15 mouse cellular contexts compared by ENCODE assay signal in genomic region chr4:152512221-152512925, GRCm38 (mm10). TPM values are rescaled to one million over a fixed set of nuclear protein-coding genes. Genes with fewer than 3 reads are reported as not detected.
DNase-seq lines count a peak whose midpoint lies in the region; ATAC-seq and TF ChIP-seq lines count a peak whose summit lies in the region.
"Had no signal": no experiment of that assay in that cellular context is flagged by ENCODE, and none has a peak within 500 bp of the region (broad histone marks: within the 10 kb centered on the region; RNA-seq: fewer than 3 reads in every experiment).

No protein-coding gene starts in this region.

- H3K9me3 ChIP-seq in kidney, embryonic 15.5 days (replicated peaks) = 0 out of 2 replicates have a peak, but pooled peaks cover 4% of the 10 kb centered on the region
- no peaks in the 10 kb centered on the region for H3K9me3 ChIP-seq in forebrain, embryonic 16.5 days (ENCODE audit: control insufficient read depth, low read length)
- no peaks in the 10 kb centered on the region for H3K9me3 ChIP-seq in limb, embryonic 14.5 days (ENCODE audit: control insufficient read depth, low read length)
- H3K9me3 ChIP-seq in neural tube, embryonic 15.5 days (replicated peaks) = no peaks in the 10 kb centered on the region
- H3K9me3 ChIP-seq: heart, embryonic 15.5 days had no signal

- 49% methylated on average over 18 of the region's 18 CpGs for WGBS in kidney, embryonic 15.5 days
- 17% methylated on average over 18 of the region's 18 CpGs for WGBS in forebrain, embryonic 16.5 days
- WGBS in limb, embryonic 14.5 days = 32% methylated on average over 18 of the region's 18 CpGs
- 28% methylated on average over 18 of the region's 18 CpGs for WGBS in neural tube, embryonic 15.5 days

- H3K27me3 ChIP-seq in kidney, embryonic 15.5 days = no peaks in the 10 kb centered on the region
- no peaks in the 10 kb centered on the region for H3K27me3 ChIP-seq in forebrain, embryonic 16.5 days (replicated peaks; ENCODE audit: control insufficient read depth, insufficient read depth, low read length)
- no peaks in the 10 kb centered on the region for H3K27me3 ChIP-seq in limb, embryonic 14.5 days (ENCODE audit: control insufficient read depth, insufficient read depth, low read length)
- H3K27me3 ChIP-seq in neural tube, embryonic 15.5 days (replicated peaks) = no peaks in the 10 kb centered on the region
- H3K27me3 ChIP-seq: heart, embryonic 15.5 days; megakaryocyte, embryonic 14.5 days had no signal

- DNase-seq in kidney, adult 8-10 months = no peak
- no peak for DNase-seq in limb, embryonic 14.5 days (ENCODE audit: low spot score)
- DNase-seq in right cerebral cortex, postnatal 10 days (ENCODE audit: low spot score in 2 of 2) = no peak
- no peak for DNase-seq in cerebellum, adult 8-10 months
- DNase-seq in heart, postnatal 4 days = no peak
- DNase-seq: adrenal gland, postnatal 14 days; cerebellum, postnatal 14 days; kidney, postnatal 36 days; left cerebral cortex, postnatal 4 days had no signal

- H3K9ac ChIP-seq in kidney, embryonic 15.5 days = no peak overlapping the region
- no peak overlapping the region for H3K9ac ChIP-seq in forebrain, embryonic 16.5 days (replicated peaks; ENCODE audit: low read depth, low read length)
- H3K9ac ChIP-seq in limb, embryonic 14.5 days (ENCODE audit: low read depth, low read length, severe bottlenecking) = no peak overlapping the region
- no peak overlapping the region for H3K9ac ChIP-seq in neural tube, embryonic 15.5 days (replicated peaks)
- H3K9ac ChIP-seq: heart, embryonic 15.5 days had no signal

- H3K4me2 ChIP-seq in kidney, embryonic 15.5 days = 0 out of 2 replicates have a peak overlapping the region, but pooled peaks have one; percentile 4
- H3K4me2 ChIP-seq in forebrain, embryonic 16.5 days (ENCODE audit: low read length) = no peak overlapping the region
- no peak overlapping the region for H3K4me2 ChIP-seq in limb, embryonic 14.5 days (replicated peaks; ENCODE audit: low read depth, low read length, severe bottlenecking)
- H3K4me2 ChIP-seq in neural tube, embryonic 15.5 days = no peak overlapping the region; the same call in 1 of the 2 replicates
- H3K4me2 ChIP-seq: heart, embryonic 15.5 days had no signal

- peaks cover 15% of the 10 kb centered on the region for H3K36me3 ChIP-seq in kidney, embryonic 15.5 days
- no peaks in the 10 kb centered on the region for H3K36me3 ChIP-seq in forebrain, embryonic 16.5 days (ENCODE audit: control insufficient read depth, insufficient read depth)
- H3K36me3 ChIP-seq in limb, embryonic 14.5 days (ENCODE audit: control insufficient read depth, insufficient read depth, low read length) = no peaks in the 10 kb centered on the region
- 0 out of 2 replicates have a peak, but pooled peaks cover 5% of the 10 kb centered on the region for H3K36me3 ChIP-seq in neural tube, embryonic 15.5 days
- H3K36me3 ChIP-seq: heart, embryonic 15.5 days had no signal

- ATAC-seq in kidney, embryonic 15.5 days (replicated peaks; ENCODE audit: low FRiP score) = peak; percentile 31
- ATAC-seq in forebrain, embryonic 16.5 days = peak; percentile 90
- ATAC-seq in limb, embryonic 14.5 days (ENCODE audit: low FRiP score, low read depth) = peak; percentile 31
- ATAC-seq in neural tube, embryonic 15.5 days (ENCODE audit: low FRiP score) = peak; percentile 55

- no peak overlapping the region for H3K27ac ChIP-seq in kidney, embryonic 15.5 days
- no peak overlapping the region for H3K27ac ChIP-seq in forebrain, embryonic 16.5 days (ENCODE audit: low read length)
- no peak overlapping the region for H3K27ac ChIP-seq in limb, embryonic 14.5 days (replicated peaks; ENCODE audit: low read depth, low read length)
- H3K27ac ChIP-seq in neural tube, embryonic 15.5 days (replicated peaks) = peak overlapping the region; percentile 5; the same call in 1 of the 2 replicates
- H3K27ac ChIP-seq: heart, embryonic 15.5 days had no signal

- no peak overlapping the region for H3K4me3 ChIP-seq in kidney, embryonic 15.5 days (replicated peaks)
- H3K4me3 ChIP-seq in forebrain, embryonic 16.5 days (replicated peaks; ENCODE audit: low read length) = no peak overlapping the region
- no peak overlapping the region for H3K4me3 ChIP-seq in limb, embryonic 14.5 days (replicated peaks; ENCODE audit: low read length)
- H3K4me3 ChIP-seq in neural tube, embryonic 15.5 days (replicated peaks) = no peak overlapping the region
- H3K4me3 ChIP-seq: heart, embryonic 15.5 days had no signal

- no peak for TF ChIP-seq POLR2A in limb, embryonic 14.5 days (IDR thresholded peaks at IDR 0.05; ENCODE audit: borderline replicate concordance, extremely low read depth, insufficient read depth, insufficient read length)

- peaks cover 19% of the 10 kb centered on the region for H3K4me1 ChIP-seq in kidney, embryonic 15.5 days
- H3K4me1 ChIP-seq in forebrain, embryonic 16.5 days (replicated peaks; ENCODE audit: control insufficient read depth, insufficient read depth, low read length) = peaks cover 7% of the 10 kb centered on the region
- peaks cover 5% of the 10 kb centered on the region; the same call in 1 of the 2 replicates for H3K4me1 ChIP-seq in limb, embryonic 14.5 days (ENCODE audit: control insufficient read depth, insufficient read depth, low read length)
- H3K4me1 ChIP-seq in neural tube, embryonic 15.5 days = peaks cover 13% of the 10 kb centered on the region
- H3K4me1 ChIP-seq: heart, embryonic 15.5 days; megakaryocyte, embryonic 14.5 days had no signal

RNA-seq across cellular contexts. Expression of gene Kcnab2, which starts 34.7 kb away (rescaled TPM):
- 5.9 and 6.3 TPM in 2 replicates for polyA plus RNA-seq in kidney, embryonic 15.5 days (2015; fragmentation: Nextera tagmentation; extraction: Ambion mirVana)
- polyA plus RNA-seq in forebrain, embryonic 16.5 days (2015; fragmentation: Nextera tagmentation; extraction: Ambion mirVana) = 15.1 and 19.2 TPM in 2 replicates
- polyA plus RNA-seq in limb, embryonic 14.5 days (2012; rRNA removed) = 4.6 and 5.8 TPM in 2 replicates
- 7.1 and 7.2 TPM in 2 replicates for polyA plus RNA-seq in limb, embryonic 14.5 days (2014; fragmentation: Nextera tagmentation; extraction: Ambion mirVana)
- polyA plus RNA-seq in neural tube, embryonic 15.5 days (2015; fragmentation: Nextera tagmentation; extraction: Ambion mirVana) = 37.1 and 50.5 TPM in 2 replicates
- 1 to 10 TPM; 2.3 to 2.4 TPM for total RNA-seq in heart, postnatal 4 days (2021)

RNA-seq across cellular contexts. Expression of gene Nphp4, which starts 35.9 kb away (rescaled TPM):
- polyA plus RNA-seq in kidney, embryonic 15.5 days (2015; fragmentation: Nextera tagmentation; extraction: Ambion mirVana) = 4.1 and 4.9 TPM in 2 replicates
- polyA plus RNA-seq in forebrain, embryonic 16.5 days (2015; fragmentation: Nextera tagmentation; extraction: Ambion mirVana) = 5.5 and 5.7 TPM in 2 replicates
- 4.6 and 6.9 TPM in 2 replicates for polyA plus RNA-seq in limb, embryonic 14.5 days (2012; rRNA removed)
- polyA plus RNA-seq in limb, embryonic 14.5 days (2014; fragmentation: Nextera tagmentation; extraction: Ambion mirVana) = 2.2 and 3.1 TPM in 2 replicates
- 4.9 and 5.4 TPM in 2 replicates for polyA plus RNA-seq in neural tube, embryonic 15.5 days (2015; fragmentation: Nextera tagmentation; extraction: Ambion mirVana)
- 1 to 10 TPM; 1.5 to 2.6 TPM for total RNA-seq in heart, postnatal 4 days (2021)
- total RNA-seq: MEL had no signal

Comparison
In these comparisons a context has a peak if more than half of its experiments do, and no peak if none do; other contexts are left out.
1. ATAC-seq: peak in every context shown above with its lines; median percentile 90 in forebrain, embryonic 16.5 days; 55 in neural tube, embryonic 15.5 days; 31 in kidney, embryonic 15.5 days; 31 in limb, embryonic 14.5 days.